Mouse (Mus musculus) gastrocnemius, postnatal 14 days (tissue): ENCODE measurements around the gene Slco2a1. TPM values are rescaled to one million over a fixed set of nuclear protein-coding genes. Genes with fewer than 3 reads are reported as not detected.

ENCODE experiments used
- DNase-seq: peaks from one replicate; pipeline ENCODE4 v3.0.0; 2021; ENCODE audit warnings: mixed read lengths
- intact Hi-C: fragments of 180-260 bp; cut with DNase I; formaldehyde crosslinking; loops from one replicate; pipeline ENCODE4 v1.15.1; 2025; ENCODE audit warnings: low total_unique reads
- long read RNA-seq, 2 experiments: library from polyadenylated mRNA; stranded (forward); transcript quantifications; one replicate each; pipeline ENCODE4 v2.0.0; 2021
- total RNA-seq, 2 experiments: library from RNA; stranded (reverse); gene quantifications; 2 replicates each; pipeline ENCODE4 v1.2.3; 2021

Slco2a1 gene
- under 1 TPM; 0.62 to 0.78 TPM for total RNA-seq
- long read RNA-seq, experiment 1, full-length matches to known transcripts = 1 of 1 reads
- long read RNA-seq, experiment 1, partial matches to known transcripts = 0 of 1 reads
- long read RNA-seq, experiment 1, other reads (novel, unspliced or antisense) = 0 of 1 reads
- long read RNA-seq, experiment 2, full-length matches to known transcripts = 1 of 1 reads
- long read RNA-seq, experiment 2, partial matches to known transcripts = 0 of 1 reads
- long read RNA-seq, experiment 2, other reads (novel, unspliced or antisense) = 0 of 1 reads

DNA sequence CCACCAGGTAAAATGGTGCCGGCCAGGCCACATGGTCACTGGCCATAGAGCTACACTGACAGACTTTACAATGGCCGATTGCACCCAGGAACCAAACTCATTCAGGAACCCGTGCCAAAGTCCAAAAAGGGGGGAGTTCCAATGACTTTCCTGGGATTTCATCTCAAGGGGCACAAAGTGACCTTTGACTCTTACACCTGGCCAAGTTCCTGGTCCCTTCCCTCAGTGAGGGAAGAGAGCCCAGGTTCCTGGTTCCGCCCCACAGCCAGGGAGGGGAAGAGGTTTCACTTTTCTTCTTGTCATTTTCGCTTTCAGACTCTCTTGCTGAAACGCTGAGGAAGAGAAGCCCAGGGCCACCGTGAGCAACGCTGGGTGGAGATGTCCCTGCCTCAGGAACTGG is at the start of gene Slco2a1:
Gene Slco2a1 (plus strand): TSS at position 251 of the 400 bp plus-strand sequence.
- DNase-seq = no peak

DNA sequence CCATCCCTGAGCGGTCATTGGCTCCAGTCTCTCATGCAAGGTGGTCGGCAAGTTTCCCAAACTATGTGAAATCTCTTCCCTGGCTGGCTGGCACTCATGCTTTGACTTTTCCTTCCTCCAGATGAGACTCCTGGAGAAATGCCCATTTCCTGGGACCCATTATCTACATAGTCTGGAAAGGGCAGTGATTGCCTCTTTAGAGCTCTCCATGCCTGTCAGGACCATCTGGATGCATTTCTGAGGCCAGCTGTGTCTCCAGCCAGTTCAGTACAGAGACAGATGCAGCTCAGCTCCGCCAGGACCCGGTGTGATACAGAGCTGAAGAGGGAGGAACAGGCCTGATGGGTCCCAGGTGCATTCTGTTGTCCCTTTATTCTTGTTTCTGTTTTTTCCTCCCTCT is 46.3 kb upstream of the Slco2a1 start:
- intact Hi-C loops = no loop called here

More for the DNA sequence above, at the start of gene Slco2a1:
- intact Hi-C loops = no loop called here

DNA sequence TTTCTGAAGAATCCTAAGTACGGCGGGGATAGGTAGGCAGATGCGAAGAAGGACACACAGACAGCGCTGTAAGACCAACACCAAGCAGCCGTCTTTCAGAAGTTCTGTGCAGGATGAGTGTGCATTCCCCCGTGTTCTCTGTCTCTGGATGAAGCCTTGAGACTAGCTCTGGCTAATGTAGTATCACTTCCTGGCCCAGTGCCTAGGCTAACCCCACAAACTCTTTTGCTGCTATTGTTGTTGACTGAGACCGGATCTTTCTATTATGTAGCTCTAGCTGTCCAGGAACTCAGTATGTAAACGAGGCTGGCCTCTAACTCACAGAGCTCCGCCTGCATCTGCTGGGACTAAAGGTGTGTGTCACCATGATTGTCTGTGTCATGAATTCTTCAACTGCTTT is 43.6 kb upstream of the Slco2a1 start:
- DNase-seq = no peak
- intact Hi-C loops = no loop called here

More for the DNA sequence above, 46.3 kb upstream of the Slco2a1 start:
- DNase-seq = no peak

DNA sequence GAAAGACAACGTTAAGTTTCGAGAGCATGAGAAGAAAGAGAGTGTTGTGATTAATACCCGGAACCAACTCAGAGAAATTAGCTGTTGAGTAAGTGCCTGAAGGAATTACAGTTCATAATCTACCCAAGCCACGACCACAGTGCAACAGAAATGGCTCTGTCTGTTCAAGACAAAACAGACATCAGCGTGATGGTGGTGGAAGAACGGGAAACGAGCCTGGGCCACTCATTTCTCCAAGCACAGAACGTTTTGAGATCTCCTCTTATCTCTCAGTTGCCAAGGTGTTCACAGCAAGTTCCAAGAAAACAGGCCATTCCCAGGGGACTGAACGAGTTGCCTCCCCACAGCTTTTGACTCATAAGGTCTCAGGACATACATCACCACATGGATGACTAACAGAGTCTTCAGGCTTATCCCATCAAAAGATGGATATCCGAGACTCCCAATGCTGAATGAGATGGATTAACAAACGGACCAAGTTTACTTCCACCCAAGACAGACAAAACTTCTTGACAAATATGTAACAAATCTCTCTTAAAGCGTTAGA is 42.0 kb upstream of the Slco2a1 start:
- DNase-seq = no peak
- intact Hi-C loops = no loop called here

DNA sequence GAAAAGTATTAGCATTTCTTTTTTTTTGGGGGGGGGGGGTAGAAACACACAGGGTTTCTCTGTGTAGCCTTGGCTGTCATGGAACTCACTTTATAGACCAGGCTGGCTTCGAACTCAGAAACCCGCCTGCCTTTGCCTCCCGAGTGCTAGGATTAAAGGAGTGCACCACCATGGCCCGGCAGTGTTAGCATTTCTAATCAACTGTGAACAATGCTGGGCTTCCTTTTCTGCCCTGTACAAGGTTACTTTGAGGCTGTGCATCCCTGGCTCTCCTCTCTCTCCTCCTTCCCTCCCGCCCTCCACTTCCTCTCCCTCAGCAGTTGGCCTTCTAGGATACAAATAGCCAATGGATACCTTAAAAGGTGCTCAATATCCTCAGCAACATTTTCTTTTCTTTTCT is 39.8 kb upstream of the Slco2a1 start:
- intact Hi-C loops = no loop called here

DNA sequence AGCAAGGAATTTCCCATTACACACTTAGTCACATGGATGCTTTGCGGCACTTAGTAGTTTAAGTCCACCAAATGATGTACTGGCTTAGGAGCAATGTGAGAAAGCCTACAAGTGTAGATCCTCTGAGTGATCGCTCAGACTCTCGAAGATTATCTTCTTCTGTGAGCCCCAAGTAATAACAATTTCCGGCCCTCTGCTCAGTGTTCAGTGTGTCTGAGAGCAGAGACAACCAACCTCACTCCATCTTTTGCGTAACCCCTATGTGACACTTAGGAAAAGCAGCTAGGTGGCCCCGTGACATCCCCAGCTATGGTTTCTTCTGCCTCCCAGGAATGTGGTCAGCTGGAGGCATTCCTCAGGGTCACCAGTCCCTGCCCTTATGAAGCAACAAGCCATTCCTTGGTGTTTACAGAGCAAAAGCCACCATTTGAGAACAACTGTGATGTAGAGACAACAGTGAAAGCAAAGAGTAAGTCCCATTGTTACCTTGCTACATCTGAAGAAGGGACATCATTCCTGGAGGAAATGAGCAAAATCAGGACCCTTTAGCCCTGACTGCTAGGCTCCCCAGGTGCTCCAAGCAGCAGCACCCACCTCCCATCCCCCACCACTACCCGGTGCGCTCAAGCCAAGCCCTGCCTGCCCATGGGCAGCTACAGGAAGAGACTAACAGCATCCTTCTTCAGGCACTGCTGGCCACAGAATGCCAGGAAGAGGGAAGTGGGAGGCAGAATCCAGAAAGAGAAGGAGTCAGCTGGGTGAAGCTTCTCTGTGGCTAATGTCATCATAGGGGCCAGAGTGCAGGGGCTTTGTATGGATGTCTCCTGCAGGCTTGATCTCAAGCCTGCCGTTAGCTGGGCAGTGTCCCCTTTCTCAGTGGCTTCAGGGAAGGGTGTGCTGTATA is 37.2 kb upstream of the Slco2a1 start:
- intact Hi-C loops = no loop called here

More for the DNA sequence above, 39.8 kb upstream of the Slco2a1 start:
- DNase-seq = no peak

DNA sequence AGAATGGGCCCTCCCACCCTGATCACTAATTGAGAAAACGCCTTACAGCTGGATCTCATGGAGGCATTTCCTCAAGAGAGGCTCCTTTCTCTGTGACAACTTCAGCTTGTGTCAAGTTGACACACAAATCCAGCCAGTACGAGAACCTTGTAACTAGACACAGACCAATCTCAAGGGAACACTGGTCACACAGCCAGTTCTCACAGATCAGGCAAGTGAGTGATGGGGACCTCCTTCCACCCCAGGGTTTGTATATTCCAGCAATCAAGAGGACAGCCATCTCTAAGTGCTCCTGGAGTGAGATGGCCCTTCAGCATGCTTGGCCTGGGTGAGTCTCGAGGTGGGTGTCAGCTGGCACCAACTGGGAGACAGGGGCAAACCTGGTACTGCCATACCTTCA is 32.6 kb upstream of the Slco2a1 start:
- no peak for DNase-seq
- intact Hi-C loops = no loop called here

More for the DNA sequence above, 37.2 kb upstream of the Slco2a1 start:
- no peak for DNase-seq

DNA sequence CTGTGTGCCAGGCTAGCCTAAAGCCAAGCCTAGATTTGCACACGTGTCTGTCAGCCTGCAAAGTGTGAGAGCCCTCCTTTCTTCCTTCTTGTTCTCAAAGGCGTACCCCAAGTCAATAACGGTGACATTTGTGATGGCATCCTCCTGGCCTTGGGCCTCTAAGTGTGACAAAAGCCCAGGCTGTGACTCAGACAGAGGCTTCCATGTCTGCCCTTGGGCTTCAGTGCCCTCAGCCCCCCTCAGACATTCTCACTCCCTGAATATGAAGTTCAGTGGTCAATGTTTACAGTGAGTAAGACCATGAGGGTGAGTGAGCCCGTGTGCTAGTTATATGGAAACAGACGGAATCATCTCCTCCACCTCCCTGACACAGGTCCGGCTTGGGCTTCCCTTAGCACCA is 29.8 kb upstream of the Slco2a1 start:
- DNase-seq = no peak
- intact Hi-C loops = no loop called here

DNA sequence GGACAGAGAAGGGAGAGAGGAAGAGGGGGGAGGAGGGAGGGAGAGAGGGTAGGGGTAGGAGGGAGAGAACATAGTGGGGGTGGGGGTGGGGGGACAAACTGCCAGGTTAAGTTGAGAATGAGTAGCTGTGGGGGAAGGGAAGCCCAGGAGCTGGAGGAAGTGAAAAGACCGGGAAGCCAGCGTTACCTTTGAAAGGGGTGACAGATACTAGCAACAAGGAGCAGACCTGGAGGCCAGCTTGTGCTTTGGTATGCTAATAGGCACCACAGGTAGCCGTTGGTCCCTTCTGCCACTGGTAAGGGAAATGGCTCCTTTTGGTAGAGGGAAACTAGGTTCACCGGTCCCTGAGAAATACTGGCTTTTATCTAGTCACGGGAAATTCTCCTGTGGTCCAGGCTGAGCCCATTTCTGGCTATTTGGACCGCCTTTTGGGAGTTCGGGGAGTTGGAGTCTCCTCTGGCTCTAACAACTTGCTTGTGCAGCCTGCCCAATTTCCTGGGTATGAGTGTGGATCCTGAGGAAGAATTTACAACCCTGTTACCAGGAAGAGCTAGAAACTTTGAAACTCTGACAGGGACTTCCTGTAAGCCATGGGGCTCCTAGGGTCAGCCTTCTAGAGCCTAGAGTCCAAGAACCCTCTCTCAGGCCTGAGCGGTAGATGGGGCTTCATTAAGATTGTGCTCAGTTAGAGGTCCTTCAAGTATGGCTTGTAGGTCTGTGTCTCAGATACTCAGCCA is 27.0 kb upstream of the Slco2a1 start:
- intact Hi-C loops = no loop called here
- DNase-seq = no peak

DNA sequence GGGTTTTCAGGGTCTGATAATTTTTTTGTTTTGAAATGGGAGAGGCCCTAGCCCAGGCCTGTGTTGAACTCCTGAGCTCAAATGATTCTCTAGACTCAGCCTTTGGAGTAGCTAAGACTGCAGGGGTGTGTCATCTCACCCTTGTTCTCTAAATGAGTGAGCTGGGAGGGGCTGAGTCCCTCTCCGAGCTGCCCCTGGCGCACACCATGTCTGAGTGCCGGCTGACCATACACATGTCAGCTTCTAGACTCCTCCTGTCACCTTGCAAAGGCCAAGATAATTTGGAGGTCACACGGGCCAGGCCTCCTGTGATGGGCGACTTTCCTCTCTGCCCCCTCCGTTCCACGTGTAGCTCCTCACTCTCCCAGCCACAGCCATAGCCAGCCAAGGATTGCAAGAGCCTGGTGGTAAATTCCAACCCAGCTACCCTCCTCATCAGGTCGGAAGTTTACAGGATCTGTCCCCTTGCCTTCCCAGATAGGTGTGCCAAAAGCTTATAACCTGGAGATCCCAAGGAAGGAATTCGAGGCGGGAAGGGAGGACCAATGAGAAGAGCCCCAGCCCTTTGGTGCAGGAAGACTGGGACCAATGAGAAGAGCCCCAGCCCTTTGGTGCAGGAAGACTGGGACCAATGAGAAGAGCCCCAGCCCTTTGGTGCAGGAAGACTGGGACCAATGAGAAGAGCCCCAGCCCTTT is 26.3 kb upstream of the Slco2a1 start:
- intact Hi-C loops = no loop called here
- DNase-seq = no peak

DNA sequence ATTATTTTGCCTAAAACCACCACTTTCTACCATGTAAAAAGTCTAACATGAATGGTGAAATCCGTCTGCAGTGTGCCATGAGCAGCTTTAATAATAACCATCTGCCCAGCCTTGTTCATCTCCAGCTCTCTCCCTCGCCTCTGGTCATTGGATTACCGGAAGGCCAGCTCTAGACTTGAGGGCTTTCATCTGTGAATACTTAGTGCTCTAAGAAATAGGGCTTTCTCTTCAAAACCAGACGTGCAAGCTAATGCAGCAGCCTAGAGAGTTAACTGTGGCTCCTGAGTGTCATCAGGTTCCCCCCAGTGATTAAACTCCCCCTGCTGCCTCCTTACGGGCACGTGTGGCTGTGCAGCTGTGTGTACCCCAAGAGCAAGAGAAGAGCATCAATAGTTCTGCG is 25.2 kb upstream of the Slco2a1 start:
- DNase-seq = no peak
- intact Hi-C loops = no loop called here

DNA sequence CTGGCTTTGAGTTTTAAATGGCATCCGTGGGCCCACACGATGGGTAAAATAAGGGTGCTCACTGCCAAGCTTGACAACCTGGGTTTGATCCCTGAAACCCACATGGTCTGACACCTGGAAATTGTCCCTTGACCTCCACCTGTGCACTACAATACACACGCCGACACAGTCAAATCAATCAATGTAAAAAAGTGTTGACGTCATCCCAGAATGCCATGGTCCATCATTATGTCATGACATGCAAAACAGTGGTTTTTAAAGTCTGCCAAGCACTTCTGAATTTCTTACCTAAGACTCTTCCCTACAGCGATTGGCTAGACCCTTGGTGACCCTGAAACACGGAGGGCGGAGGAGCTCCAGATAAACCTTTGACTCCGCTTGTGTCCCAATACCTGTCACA is 23.9 kb upstream of the Slco2a1 start:
- intact Hi-C loops = no loop called here
- DNase-seq = no peak

DNA sequence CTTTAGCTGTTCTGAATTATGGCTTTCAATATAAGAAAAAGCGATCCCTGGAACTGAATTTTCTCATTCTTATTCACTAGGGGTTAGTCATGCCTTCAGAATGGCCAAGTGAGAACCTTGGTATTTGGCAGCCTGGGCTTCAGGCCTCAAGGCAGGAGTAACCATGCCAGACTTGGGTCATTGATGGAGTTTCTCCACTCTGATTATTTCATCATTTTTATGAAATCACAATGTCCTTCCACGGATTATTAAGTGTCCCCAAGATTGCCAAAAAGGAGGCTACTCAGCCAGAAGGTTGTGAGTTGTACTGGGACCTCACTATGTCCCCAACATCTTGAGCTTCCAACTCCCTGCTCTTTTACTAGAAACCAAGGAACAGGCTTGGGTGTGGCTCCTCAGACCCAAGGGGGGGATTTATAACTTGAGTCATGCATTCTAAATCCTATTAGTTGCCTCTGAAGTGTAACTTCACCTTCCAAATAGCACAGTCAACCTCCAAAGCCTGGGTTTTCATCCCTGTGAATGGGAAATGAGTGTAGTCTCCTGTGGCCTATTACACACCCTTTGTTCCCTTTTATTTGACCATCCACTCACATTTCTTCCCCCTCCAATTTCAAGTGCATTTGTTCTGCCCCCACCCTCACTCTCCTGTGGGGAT is 16.0 kb upstream of the Slco2a1 start:
- no peak for DNase-seq
- intact Hi-C loops = no loop called here

DNA sequence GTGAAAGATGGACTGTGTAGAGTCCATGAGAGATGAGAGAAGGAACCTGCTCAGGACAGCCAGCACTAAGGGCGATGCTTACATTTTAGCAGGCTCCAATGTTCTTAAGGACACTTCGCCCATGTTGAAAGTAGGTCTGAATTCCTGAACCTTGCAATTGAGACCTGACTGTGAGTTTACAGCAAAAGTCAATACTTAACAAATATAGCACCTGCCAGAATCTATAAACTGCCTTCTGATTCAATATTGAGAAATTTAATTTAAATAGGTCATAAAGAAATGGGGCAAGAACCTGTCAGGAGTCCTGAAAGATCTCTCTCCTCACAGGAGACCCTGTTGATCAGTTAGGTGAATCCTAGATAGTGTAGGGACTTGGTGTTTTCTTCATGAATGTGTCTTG is 12.6 kb upstream of the Slco2a1 start:
- intact Hi-C loops = no loop called here
- DNase-seq = no peak

DNA sequence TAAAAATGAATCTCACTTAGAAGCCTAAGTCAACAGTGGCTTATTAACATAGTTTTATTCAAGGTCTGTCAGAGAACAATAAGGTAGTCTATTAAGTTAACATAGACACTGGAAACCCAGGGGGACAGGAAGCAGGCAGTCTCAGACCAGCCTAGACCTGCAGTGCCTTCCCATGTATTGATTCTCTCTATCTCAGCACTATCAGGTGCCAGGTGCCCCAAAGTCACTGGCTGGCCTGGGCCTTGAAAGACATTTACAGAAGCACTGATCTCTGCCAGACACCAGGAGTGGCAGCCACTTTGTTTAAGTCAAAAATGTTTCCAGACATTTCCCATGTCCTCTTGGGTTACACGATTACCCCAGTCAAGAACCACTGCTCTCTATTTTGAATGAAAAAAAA is 11.4 kb upstream of the Slco2a1 start:
- no peak for DNase-seq
- intact Hi-C loops = no loop called here

DNA sequence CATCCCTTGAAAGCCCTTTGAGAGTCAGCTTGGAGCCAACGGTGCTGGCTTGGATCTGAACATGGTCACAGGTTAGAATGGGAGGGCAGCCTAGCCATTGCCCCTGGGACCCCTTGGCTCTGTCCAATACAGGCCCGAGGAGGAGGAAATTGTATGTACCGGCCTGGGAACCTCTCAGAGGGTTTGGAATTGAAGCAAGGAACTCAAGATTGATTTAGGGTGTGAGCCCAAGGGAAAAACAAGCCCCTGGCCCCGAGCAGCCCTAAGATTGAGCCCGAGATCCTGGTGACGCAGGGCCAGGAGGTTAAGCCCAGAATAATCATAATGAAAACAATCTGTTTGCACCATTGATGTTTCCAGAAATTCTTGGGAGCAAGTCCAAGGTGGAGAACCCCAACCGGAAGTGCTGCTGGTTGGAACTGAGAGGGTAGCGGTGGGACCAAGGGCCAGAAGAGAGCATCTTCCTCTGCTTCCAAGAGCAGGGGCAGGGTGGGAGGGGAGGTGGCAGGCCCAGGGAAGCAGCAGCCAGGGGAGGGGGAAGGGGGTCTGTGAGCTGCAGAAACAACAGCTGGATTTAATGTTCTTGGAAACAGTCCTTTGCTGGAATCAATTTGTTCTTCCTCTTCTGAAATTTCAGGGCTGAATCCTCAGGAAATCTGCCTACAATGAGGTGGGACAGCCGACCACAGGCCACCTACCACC is 10.6 kb upstream of the Slco2a1 start:
- peak; percentile 67 for DNase-seq
- intact Hi-C loops = no loop called here

DNA sequence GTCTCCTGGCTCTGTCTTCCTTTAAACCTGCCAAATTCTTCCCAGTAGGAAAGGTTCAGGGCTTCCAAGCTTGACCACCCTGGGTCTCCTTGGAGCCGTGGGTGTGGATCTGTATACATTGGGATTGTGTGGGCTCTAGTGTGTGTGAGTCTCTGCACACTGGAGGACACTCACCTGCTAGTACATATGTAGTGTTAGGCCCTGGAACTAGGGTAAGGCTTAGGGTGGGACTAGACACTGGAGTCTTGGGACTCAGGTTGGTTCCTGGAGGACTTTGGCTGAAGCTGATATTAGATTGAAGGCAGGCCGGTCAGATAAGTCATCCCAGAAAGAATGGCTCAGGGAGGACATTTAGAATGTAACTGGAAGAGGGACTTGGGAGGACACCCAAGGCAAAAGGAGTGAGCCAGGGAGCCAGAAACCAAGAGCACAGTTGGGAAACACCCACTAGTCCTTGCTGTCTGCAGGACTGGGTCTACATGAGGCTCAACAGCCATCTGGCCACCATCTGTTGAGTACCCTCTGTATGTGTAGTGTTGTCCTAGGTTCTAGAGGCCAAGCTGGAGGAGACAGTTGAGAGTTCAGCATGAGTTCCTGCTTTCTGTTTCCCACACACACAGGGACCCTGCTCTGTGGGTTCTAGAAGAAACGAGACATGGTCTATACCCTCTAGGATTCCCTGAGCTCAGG is 9.4 kb upstream of the Slco2a1 start:
- DNase-seq = no peak
- intact Hi-C loops = no loop called here

DNA sequence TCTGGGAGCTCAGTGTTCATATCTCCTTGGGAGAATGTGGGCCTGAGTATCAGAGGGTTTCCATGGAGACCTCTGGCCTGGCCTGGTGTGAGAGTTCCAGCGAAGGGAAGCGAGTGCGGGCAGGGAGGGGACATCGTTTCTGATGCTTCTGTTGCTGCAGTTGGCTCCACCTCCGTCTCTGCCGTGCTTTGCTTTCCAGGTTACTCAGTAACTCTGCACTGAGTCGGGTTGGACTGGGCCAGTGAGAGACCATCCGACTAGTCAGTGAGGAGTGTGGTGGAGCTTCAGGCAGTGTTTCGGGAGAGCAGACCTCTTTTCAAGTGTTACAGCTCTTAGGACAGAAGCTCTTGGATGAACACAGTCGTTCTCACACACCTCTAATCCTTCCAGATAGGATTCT is 8.6 kb upstream of the Slco2a1 start:
- no peak for DNase-seq
- intact Hi-C loops = no loop called here
